Mouse (Mus musculus): ENCODE data around the gene Olfr745.

Olfr745 gene

DNA sequence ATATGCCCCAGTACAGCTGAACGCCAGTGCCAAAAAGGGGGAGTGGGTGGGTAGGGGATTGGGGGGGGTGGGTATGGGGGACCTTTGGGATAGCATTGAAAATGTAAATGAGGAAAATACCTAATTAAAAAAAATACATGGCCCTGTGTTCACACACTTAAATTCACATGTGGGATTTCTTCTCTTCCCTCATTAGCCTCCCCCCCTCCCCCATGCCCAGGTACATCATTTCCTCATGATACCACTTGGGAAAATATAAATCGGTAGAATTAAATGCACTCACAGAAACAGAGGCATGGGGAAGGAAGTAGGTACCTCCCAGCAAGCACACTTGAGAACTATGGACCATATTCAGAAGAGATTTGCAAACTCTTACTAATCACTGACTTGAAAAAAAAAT, at the start of gene Olfr745:
Gene Olfr745 (plus strand): TSS at position 301 of the 400 bp plus-strand sequence.
- in situ Hi-C loops (cut with MseI, MboI) = no loop called here

DNA sequence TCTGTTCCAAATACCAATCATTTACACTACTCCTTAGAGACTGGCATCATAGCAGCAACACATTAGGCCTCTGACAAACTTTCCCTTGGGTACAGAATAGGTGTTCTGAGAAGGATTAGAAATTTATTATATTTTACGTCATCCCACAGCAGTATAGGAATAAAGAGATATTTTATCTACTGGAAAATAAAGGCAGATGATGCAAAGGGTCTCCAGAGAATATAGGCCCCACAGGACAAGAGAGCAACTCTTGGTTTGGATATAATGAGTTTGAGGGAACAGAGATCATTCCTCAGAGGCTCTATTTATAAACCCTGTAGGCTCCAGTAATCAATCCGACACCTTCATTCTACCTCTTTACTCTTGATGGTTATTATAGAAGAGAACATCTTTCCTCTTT, 24.6 kb upstream of the Olfr745 start, which contains the start of gene Olfr744:
Gene Olfr744 (plus strand): TSS at position 301 of the 400 bp plus-strand sequence.
- in situ Hi-C loops (cut with MseI, MboI) = no loop called here

DNA sequence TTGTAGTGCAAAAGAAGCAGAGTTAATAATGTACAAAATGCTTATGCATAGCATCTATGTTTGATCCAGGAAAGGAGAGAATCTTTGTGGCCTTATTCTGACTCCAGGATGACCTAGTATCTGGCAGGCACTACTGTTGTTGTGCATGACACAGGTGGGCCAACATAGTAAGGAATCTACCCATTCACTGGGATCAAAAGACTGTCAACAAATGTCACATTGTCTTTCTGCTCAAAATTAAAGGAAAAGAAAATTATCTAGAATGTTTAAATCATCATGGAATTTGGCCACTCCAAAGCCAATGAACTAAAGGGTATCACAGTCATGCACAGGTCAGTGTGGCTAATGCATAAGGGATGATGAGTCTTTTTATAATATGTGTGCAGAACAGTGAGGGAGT, 7.6 kb downstream of the Olfr745 start, which contains the start of gene Olfr746:
Gene Olfr746 (plus strand): TSS at position 301 of the 400 bp plus-strand sequence.
- in situ Hi-C loops (cut with MseI, MboI) = no loop called here

DNA sequence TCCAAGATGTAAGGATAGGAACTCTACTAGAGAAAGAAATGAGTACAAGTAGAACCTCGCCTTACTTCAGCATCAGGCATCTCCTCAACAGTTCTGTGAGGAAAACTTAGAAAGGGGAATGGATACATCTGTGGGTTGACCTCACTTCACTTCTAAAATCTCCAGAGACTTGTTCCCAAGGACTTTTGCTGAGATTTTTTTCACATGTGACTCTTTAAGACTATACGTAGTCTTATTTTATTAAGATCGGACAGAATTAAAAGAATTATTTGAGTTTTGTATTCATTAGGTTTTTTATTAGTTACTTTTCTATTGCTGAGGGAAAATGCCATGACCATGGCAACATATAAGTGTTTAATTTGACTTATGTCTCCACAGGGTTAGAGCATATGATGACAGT, 53.9 kb downstream of the Olfr745 start, which contains the start of gene Olfr747:
Gene Olfr747 (minus strand): TSS at position 101 of the 400 bp plus-strand sequence.
- in situ Hi-C loops (cut with MseI, MboI) = no loop called here

All from mouse trophoblast stem cell (cell line).